Mouse (Mus musculus) CH12.LX (cell line): ENCODE data around the gene Kcnj2. TPM values are rescaled to one million over a fixed set of nuclear protein-coding genes. Genes with fewer than 3 reads are reported as not detected.

Experiments used
- DNase-seq: peaks from one replicate; pipeline ENCODE4 v3.0.0-alpha.2; 2013; ENCODE audit errors: extremely low read depth
- H3K27ac ChIP-seq: 2 replicates; pipeline ENCODE4 v1.5.1; 2012; ENCODE audit warnings: low read depth, mild to moderate bottlenecking, control low read depth, moderate library complexity; ENCODE audit not compliant: insufficient read depth
- H3K27me3 ChIP-seq: replicated peaks from 2 replicates; pipeline ENCODE3; 2012; ENCODE audit warnings: inconsistent platforms
- H3K36me3 ChIP-seq, 2 experiments: replicated peaks in 1 of 2; 2 replicates each; pipeline versions ENCODE3 to v1.6.1; 2012; ENCODE audit warnings: inconsistent platforms in 1 of 2, low read length in 1 of 2, mild to moderate bottlenecking in 1 of 2, mixed read lengths in 1 of 2, moderate library complexity in 1 of 2; ENCODE audit not compliant: control insufficient read depth in 1 of 2, insufficient read depth in 1 of 2
- H3K4me1 ChIP-seq, 2 experiments: 2 replicates each; pipeline ENCODE4 v1.6.1; 2012; ENCODE audit warnings: inconsistent platforms in 1 of 2, moderate library complexity in 1 of 2; ENCODE audit not compliant: insufficient read depth in 2 of 2, control insufficient read depth in 1 of 2
- H3K4me2 ChIP-seq: 2 replicates; pipeline ENCODE4 v1.6.1; 2012; ENCODE audit warnings: low read depth, mild to moderate bottlenecking, control low read depth; ENCODE audit not compliant: poor library complexity, insufficient read depth, severe bottlenecking
- H3K4me3 ChIP-seq, 3 experiments: fragments of 150-350 bp in 1 of 3; sonication (generic) in 1 of 3; replicated peaks in 1 of 3; 2 replicates each; pipeline versions ENCODE3 to v1.5.1; 2011 to 2012; ENCODE audit warnings: low read depth in 2 of 3, low read length in 2 of 3, mild to moderate bottlenecking in 2 of 3, moderate library complexity in 2 of 3, control low read depth in 1 of 3, improper control_type of control experiment in 1 of 3, inconsistent platforms in 1 of 3, mixed read lengths in 1 of 3; ENCODE audit not compliant: poor library complexity in 1 of 3
- H3K79me2 ChIP-seq: replicated peaks from 2 replicates; pipeline ENCODE4 v1.6.1; 2012; ENCODE audit warnings: mild to moderate bottlenecking, moderate library complexity; ENCODE audit not compliant: control insufficient read depth, poor library complexity, insufficient read depth, severe bottlenecking; ENCODE audit errors: extremely low read depth
- H3K9ac ChIP-seq: 2 replicates; pipeline ENCODE4 v1.6.1; 2012; ENCODE audit warnings: low read depth, mild to moderate bottlenecking, control low read depth, moderate library complexity; ENCODE audit not compliant: insufficient read depth
- H3K9me3 ChIP-seq: replicated peaks from 2 replicates; pipeline ENCODE3; 2012; ENCODE audit warnings: low read length, inconsistent platforms, mixed read lengths
- CHD1 ChIP-seq: IDR thresholded peaks from 2 replicates; pipeline ENCODE4 v1.6.1; 2012; ENCODE audit warnings: low read depth, low read length, improper control_type of control experiment, inconsistent platforms
- CTCF ChIP-seq, 2 experiments: IDR thresholded peaks in 1 of 2; conservative IDR thresholded peaks in 1 of 2; 2 replicates each; pipeline ENCODE4 v1.5.1; 2011 to 2012; ENCODE audit warnings: low read depth in 2 of 2, low read length in 2 of 2, improper control_type of control experiment in 1 of 2, inconsistent platforms in 1 of 2, mild to moderate bottlenecking in 1 of 2, moderate library complexity in 1 of 2
- ETS1 ChIP-seq: conservative IDR thresholded peaks from 2 replicates; pipeline ENCODE4 v1.6.1; 2012; ENCODE audit warnings: low read depth, mild to moderate bottlenecking, inconsistent platforms, low read length, improper control_type of control experiment, moderate library complexity
- HCFC1 ChIP-seq: IDR thresholded peaks from 2 replicates; pipeline ENCODE4 v1.6.1; 2012; ENCODE audit warnings: low read depth, mild to moderate bottlenecking, inconsistent platforms, low read length, improper control_type of control experiment
- IRF4 ChIP-seq: IDR thresholded peaks from 2 replicates; pipeline ENCODE4 v1.6.1; 2014; ENCODE audit warnings: low read depth, mild to moderate bottlenecking, inconsistent platforms, low read length, improper control_type of control experiment
- JUN ChIP-seq: IDR thresholded peaks from 2 replicates; pipeline ENCODE4 v1.6.1; 2011; ENCODE audit warnings: low read depth, mild to moderate bottlenecking, low read length, improper control_type of control experiment, moderate library complexity; ENCODE audit not compliant: insufficient read depth
- JUND ChIP-seq: conservative IDR thresholded peaks from 2 replicates; pipeline ENCODE4 v1.6.1; 2011; ENCODE audit warnings: low read depth, low read length, improper control_type of control experiment
- KAT2A ChIP-seq: IDR thresholded peaks from 2 replicates; pipeline ENCODE4 v1.6.1; 2012; ENCODE audit warnings: low read length, improper control_type of control experiment, inconsistent platforms; ENCODE audit not compliant: insufficient replicate concordance
- MAFK ChIP-seq: IDR thresholded peaks from 2 replicates; pipeline ENCODE4 v1.6.1; 2011; ENCODE audit warnings: low read length, improper control_type of control experiment; ENCODE audit not compliant: insufficient replicate concordance
- MAX ChIP-seq: IDR thresholded peaks from 2 replicates; pipeline ENCODE4 v1.6.1; 2011; ENCODE audit warnings: low read length, improper control_type of control experiment
- MAZ ChIP-seq: IDR thresholded peaks from 2 replicates; pipeline ENCODE4 v1.6.1; 2012; ENCODE audit warnings: low read depth, mild to moderate bottlenecking, inconsistent platforms, low read length, improper control_type of control experiment, moderate library complexity
- MYC ChIP-seq: IDR thresholded peaks from 2 replicates; pipeline ENCODE4 v1.6.1; 2011; ENCODE audit warnings: low read depth, mild to moderate bottlenecking, improper control_type of control experiment, low read length
- NRF1 ChIP-seq: IDR thresholded peaks from 2 replicates; pipeline ENCODE4 v1.6.1; 2014; ENCODE audit warnings: low read depth, mild to moderate bottlenecking, inconsistent platforms, low read length, improper control_type of control experiment, moderate library complexity
- PAX5 ChIP-seq: IDR thresholded peaks from 2 replicates; pipeline ENCODE4 v1.6.1; 2012; ENCODE audit warnings: low read length, inconsistent platforms, mixed read lengths
- POLR2AphosphoS2 ChIP-seq: IDR thresholded peaks from 2 replicates; pipeline ENCODE4 v1.6.1; 2011; ENCODE audit warnings: low read depth, low read length, improper control_type of control experiment
- RAD21 ChIP-seq: IDR thresholded peaks from 2 replicates; pipeline ENCODE4 v1.6.1; 2011; ENCODE audit warnings: low read depth, mild to moderate bottlenecking, low read length, improper control_type of control experiment, moderate library complexity
- RCOR1 ChIP-seq: conservative IDR thresholded peaks from 2 replicates; pipeline ENCODE4 v1.6.1; 2012; ENCODE audit warnings: low read depth, mild to moderate bottlenecking, inconsistent platforms, low read length, improper control_type of control experiment
- SMC3 ChIP-seq: IDR thresholded peaks from 2 replicates; pipeline ENCODE4 v1.6.1; 2011; ENCODE audit warnings: low read depth, low read length, improper control_type of control experiment
- TBP ChIP-seq: conservative IDR thresholded peaks from 2 replicates; pipeline ENCODE4 v1.6.1; 2011; ENCODE audit warnings: low read depth, low read length, improper control_type of control experiment
- TCF12 ChIP-seq: IDR thresholded peaks from 2 replicates; pipeline ENCODE4 v1.6.1; 2014; ENCODE audit warnings: low read depth, mild to moderate bottlenecking, inconsistent platforms, low read length, improper control_type of control experiment
- USF1 ChIP-seq: IDR thresholded peaks from 2 replicates; pipeline ENCODE4 v1.6.1; 2014; ENCODE audit warnings: low read depth, mild to moderate bottlenecking, inconsistent platforms, low read length, improper control_type of control experiment
- USF2 ChIP-seq: conservative IDR thresholded peaks from 2 replicates; pipeline ENCODE4 v1.6.1; 2011; ENCODE audit warnings: low read depth, low read length, improper control_type of control experiment
- ZNF384 ChIP-seq: IDR thresholded peaks from 2 replicates; pipeline ENCODE4 v1.6.1; 2012; ENCODE audit warnings: low read depth, low read length, improper control_type of control experiment, inconsistent platforms
- dilution Hi-C: fragments of 300-500 bp; cut with MboI; formaldehyde crosslinking; loops from 2 replicates; pipeline ENCODE4 v1.14.3; 2020; ENCODE audit warnings: low sequenced_read_pairs; ENCODE audit not compliant: extremely low pct_unique_long_range_greater_than_20kb, extremely low pct_ligation_motif_present
- in situ Hi-C: fragments of 300-500 bp; cut with MboI; formaldehyde crosslinking; loops from 3 replicates; pipeline ENCODE4 v1.14.3; 2019; ENCODE audit warnings: low sequenced_read_pairs, low pct_ligation_motif_present, low pct_unique_long_range_greater_than_20kb, mixed read lengths
- polyA plus RNA-seq: library from polyadenylated mRNA; unstranded; fragments of >175 nt; gene quantifications from 2 replicates; pipeline ENCODE4 v1.2.1, GENCODE M21; 2012; ENCODE audit warnings: low read depth; ENCODE audit not compliant: insufficient read length
- total RNA-seq, 2 experiments: library from RNA; depleted of rRNA; stranded (reverse); fragments of 300-350 nt in 1 of 2; fragments of >200 nt in 1 of 2; gene quantifications; 2 replicates each; pipeline ENCODE4 v1.2.3; 2012 to 2014

Gene Kcnj2
- total and polyA plus RNA-seq, 3 experiments = under 0.01 to 0.11 (median 0.09) TPM

DNA sequence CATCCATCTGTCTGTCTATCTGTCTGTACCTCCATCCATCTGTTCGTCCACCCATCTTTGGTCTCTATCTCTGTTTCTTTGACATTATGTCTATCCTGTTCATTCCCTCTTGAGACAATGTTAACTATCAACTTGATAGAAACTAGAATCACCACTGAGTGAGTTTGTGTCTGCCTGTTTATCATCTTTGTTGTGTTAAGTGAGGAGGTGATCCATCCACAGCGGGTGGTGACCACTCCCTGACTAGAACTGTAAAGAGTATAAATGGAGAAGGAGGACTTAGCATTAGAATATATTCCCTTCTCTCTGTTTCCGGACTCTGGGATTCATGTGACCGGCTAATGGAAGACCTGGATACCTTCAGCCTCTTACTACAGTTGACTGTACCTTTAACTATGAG lies 22.7 kb upstream of the Kcnj2 start:
- in situ Hi-C loops = loop anchor here (10.0 kb wide), 1 partner anchor 478 kb away; no protein-coding TSS in a partner anchor
- no peaks in the 10 kb centered on the region for H3K79me2 ChIP-seq
- no peak for DNase-seq
- TF ChIP-seq MAX (no peak), MYC (no peak), SMC3 (no peak), USF1 (no peak), RAD21 (no peak), CTCF (conservative IDR thresholded peaks at IDR 0.05 in 1 of 2, IDR thresholded peaks at IDR 0.05 in 1 of 2; ENCODE audit: low read depth in 2 of 2, low read length in 2 of 2) (no peak), TBP (no peak), TCF12 (no peak), NRF1 (no peak), IRF4 (no peak), USF2 (no peak), JUN (no peak), RCOR1 (no peak), POLR2AphosphoS2 (no peak), JUND (no peak), ZNF384 (no peak), MAZ (no peak), ETS1 (no peak), KAT2A (no peak)
- no peaks in the 10 kb centered on the region for H3K4me1 ChIP-seq
- H3K4me3 ChIP-seq = no peak overlapping the region
- no peak overlapping the region for H3K9ac ChIP-seq
- dilution Hi-C loops = no loop called here
- H3K4me2 ChIP-seq = no peak overlapping the region
- no peaks in the 10 kb centered on the region for H3K9me3 ChIP-seq
- no peaks in the 10 kb centered on the region for H3K36me3 ChIP-seq
- no peaks in the 10 kb centered on the region for H3K27me3 ChIP-seq
- H3K27ac ChIP-seq = no peak overlapping the region

- H3K36me3 ChIP-seq = no peaks in the 10 kb centered on the region
- H3K9ac ChIP-seq = no peak overlapping the region
- no peaks in the 10 kb centered on the region for H3K27me3 ChIP-seq
- no peaks in the 10 kb centered on the region for H3K79me2 ChIP-seq
- in situ Hi-C loops = loop anchor here (25.0 kb wide), 2 partner anchors 383 to 692 kb away; no protein-coding TSS in a partner anchor
- H3K9me3 ChIP-seq = no peaks in the 10 kb centered on the region
- H3K4me2 ChIP-seq = no peak overlapping the region
- no peak for DNase-seq
- H3K4me1 ChIP-seq = 0 out of 4 replicates have a peak, but pooled peaks cover 0 to 3% of the 10 kb centered on the region in 2 experiments
- TF ChIP-seq KAT2A (no peak), MAFK (no peak), JUND (no peak), PAX5 (no peak), HCFC1 (no peak), RCOR1 (no peak), USF2 (no peak), CTCF (conservative IDR thresholded peaks at IDR 0.05 in 1 of 2, IDR thresholded peaks at IDR 0.05 in 1 of 2; ENCODE audit: low read depth in 2 of 2, low read length in 2 of 2) (no peak), MAX (no peak), NRF1 (no peak), CHD1 (no peak), RAD21 (no peak)
- TF ChIP-seq, all 38 proteins: peak for 0
- Histone ChIP-seq H3K4me3 (no peak overlapping the region), H3K27ac (no peak overlapping the region)
- dilution Hi-C loops = no loop called here
Measured at GRCm38 (mm10) chr11:111054252-111054651, 11.7 kb upstream of the Kcnj2 start.
